Mouse (Mus musculus) ES-Bruce4 (cell line): ENCODE results near the gene Cgref1.

ENCODE experiments used
- CTCF ChIP-seq: IDR thresholded peaks from one replicate; pipeline ENCODE4 v1.8.1; 2011; ENCODE audit warnings: low read depth, low read length
- POLR2A ChIP-seq: IDR thresholded peaks from one replicate; pipeline ENCODE4 v1.8.1; 2011; ENCODE audit warnings: low read length; ENCODE audit not compliant: insufficient read depth

GRCm38 (mm10) chr5:30915456-30915855 lies 29.9 kb downstream of the Cgref1 start:
- TF ChIP-seq POLR2A (no peak), CTCF (no peak)
